Mouse (Mus musculus): ENCODE measurements at regions not wholly inside any gene's neighbourhood (a gene's known extent, or its start where the extent isn't known, plus 50 kb on each side); places are given as distances from the start of the nearest gene placed in this dataset.

DNA sequence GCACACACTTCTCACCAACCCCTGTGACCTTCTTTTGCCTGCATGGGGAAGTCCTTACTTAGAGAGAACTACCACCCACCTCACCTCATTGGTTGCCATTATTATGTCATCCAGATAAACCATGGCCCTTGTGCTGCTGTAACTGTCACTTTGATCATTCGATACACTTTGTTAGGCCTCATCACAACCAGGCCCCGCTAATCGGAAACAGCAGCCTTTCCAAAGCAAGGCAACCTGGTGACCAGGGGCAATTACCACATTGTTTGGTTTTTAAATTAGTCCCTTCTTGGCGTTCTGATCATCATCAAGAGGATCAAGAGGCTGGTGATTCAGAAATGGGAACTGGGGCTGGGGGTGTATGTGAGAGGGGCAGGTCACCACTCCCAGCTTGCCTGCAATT, 208.9 kb upstream of the Meis1 start:
- Histone ChIP-seq H3K27ac (ENCODE audit: control insufficient read depth, insufficient read depth, low read depth, low read length, poor library complexity) (no peak overlapping the region), H3K4me3 (replicated peaks; ENCODE audit: control insufficient read depth, low read depth, low read length) (no peak overlapping the region), H3K4me1 (ENCODE audit: control insufficient read depth, insufficient read depth, low read length) (no peaks in the 10 kb centered on the region)
- TF ChIP-seq CTCF (IDR thresholded peaks at IDR 0.05; ENCODE audit: control insufficient read depth, insufficient read depth, low read length) (no peak), POLR2A (IDR thresholded peaks at IDR 0.05; ENCODE audit: borderline replicate concordance, control insufficient read depth, low read depth, low read length) (no peak)
- WGBS, result 78% methylated on average over 4 of the region's 4 CpGs

DNA sequence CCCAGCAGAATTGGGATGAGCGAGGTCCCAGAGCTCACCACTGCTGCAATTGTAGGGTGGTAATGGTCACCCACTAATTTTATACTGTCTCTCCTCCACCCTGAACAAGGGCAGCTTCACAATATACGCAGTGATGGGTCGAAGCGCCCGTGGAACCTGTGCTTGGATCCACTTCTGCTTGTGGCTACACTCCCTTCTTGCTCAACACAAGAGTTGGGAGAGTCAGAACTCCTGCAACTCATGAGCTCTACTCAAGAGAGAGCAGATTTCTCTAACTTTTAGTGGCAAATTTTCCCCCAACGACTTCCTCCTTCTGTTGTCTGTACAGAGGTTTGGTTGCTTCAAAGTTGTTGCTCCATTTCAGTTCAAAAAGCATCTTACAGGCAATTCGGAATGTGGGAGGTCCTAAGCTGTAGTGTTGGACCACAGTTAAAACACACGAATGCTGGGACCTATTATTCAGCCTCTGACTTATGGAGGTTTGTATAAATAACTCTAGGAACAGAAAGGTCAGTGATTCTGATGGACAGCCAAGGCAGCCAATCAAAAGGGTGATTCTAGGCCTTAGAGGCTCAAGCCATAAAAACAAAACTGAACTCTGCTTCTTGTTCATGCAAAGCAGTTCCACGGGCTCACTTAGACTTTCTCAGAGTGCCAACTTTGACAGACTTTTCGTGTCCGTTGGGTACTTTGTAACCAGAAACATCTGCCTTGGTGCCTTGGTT, 227.8 kb upstream of the Meis1 start:
- WGBS, result 59% methylated on average over 11 of the region's 11 CpGs
- Histone ChIP-seq H3K4me1 (ENCODE audit: control insufficient read depth, insufficient read depth, low read length) (no peaks in the 10 kb centered on the region; the same call in 1 of the 2 replicates), H3K27ac (ENCODE audit: control insufficient read depth, insufficient read depth, low read depth, low read length, poor library complexity) (no peak overlapping the region), H3K4me3 (replicated peaks; ENCODE audit: control insufficient read depth, low read depth, low read length) (no peak overlapping the region)
- TF ChIP-seq POLR2A (IDR thresholded peaks at IDR 0.05; ENCODE audit: borderline replicate concordance, control insufficient read depth, low read depth, low read length) (no peak), CTCF (IDR thresholded peaks at IDR 0.05; ENCODE audit: control insufficient read depth, insufficient read depth, low read length) (no peak)

DNA sequence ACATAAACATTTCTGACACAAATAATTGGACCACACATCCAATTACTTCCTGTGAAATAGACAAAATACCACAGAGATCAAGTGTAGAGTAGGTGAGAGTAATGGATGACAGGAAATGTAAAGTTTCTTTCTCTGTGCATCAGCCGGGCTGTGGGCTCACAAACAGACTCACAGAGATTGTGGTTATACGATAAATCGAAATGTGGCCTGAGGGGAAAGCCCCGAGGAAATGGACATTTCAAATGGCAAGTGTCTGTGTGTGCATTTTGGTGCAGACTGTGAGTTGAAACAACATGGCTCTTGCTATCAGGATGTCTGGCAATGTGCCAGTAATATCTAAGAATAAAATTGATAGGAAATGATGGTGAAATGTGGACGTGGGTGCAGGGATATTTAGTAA, 234.8 kb upstream of the Meis1 start:
- 56% methylated on average over 5 of the region's 5 CpGs for WGBS
- no peak overlapping the region for H3K4me3 ChIP-seq (replicated peaks; ENCODE audit: control insufficient read depth, low read depth, low read length)
- TF ChIP-seq CTCF (IDR thresholded peaks at IDR 0.05; ENCODE audit: control insufficient read depth, insufficient read depth, low read length) (no peak), POLR2A (IDR thresholded peaks at IDR 0.05; ENCODE audit: borderline replicate concordance, control insufficient read depth, low read depth, low read length) (no peak)
- no peaks in the 10 kb centered on the region for H3K4me1 ChIP-seq (ENCODE audit: control insufficient read depth, insufficient read depth, low read length)
- no peak overlapping the region for H3K27ac ChIP-seq (ENCODE audit: control insufficient read depth, insufficient read depth, low read depth, low read length, poor library complexity)

DNA sequence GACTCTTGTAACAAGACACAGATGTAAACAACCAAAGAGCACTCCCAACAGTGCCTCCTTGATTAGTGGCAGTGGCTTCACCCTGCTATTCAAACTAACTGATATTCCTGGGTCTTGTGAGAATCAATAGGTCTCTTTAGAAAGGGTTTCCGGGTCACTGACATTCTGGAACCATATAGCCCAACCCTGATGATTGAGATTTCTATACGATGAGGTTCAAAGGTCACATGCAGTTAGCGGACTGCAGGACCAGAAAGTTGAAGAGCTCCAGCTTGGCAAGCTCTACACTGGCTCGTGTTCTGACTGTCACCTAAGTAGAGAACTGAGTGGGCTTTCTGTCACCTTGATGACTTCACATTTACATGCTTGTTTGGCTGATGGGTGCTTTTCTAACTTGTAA, 235.4 kb upstream of the Meis1 start:
- TF ChIP-seq POLR2A (IDR thresholded peaks at IDR 0.05; ENCODE audit: borderline replicate concordance, control insufficient read depth, low read depth, low read length) (no peak), CTCF (IDR thresholded peaks at IDR 0.05; ENCODE audit: control insufficient read depth, insufficient read depth, low read length) (no peak)
- no peak overlapping the region for H3K4me3 ChIP-seq (replicated peaks; ENCODE audit: control insufficient read depth, low read depth, low read length)
- WGBS, result 85% methylated on average over 4 of the region's 4 CpGs
- no peaks in the 10 kb centered on the region for H3K4me1 ChIP-seq (ENCODE audit: control insufficient read depth, insufficient read depth, low read length)
- no peak overlapping the region for H3K27ac ChIP-seq (ENCODE audit: control insufficient read depth, insufficient read depth, low read depth, low read length, poor library complexity)

DNA sequence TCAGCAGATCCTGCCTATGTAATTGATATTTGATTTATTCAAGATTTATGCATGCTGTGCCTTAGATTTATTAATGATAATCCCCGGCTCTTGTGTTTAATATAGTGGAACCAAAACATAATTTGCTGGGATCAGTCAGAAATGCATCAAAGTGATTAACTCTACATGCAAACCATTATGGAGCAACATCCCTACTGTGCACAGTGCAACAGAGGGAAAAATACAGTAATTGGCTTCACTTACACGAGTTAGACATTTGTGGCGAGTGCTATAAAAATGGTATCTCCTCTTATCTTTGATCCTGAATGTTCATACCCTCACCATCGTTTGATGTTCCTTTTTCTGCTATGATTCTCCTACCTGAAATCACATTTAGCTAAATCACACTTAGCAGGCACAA, 238.8 kb upstream of the Meis1 start:
- TF ChIP-seq POLR2A (IDR thresholded peaks at IDR 0.05; ENCODE audit: borderline replicate concordance, control insufficient read depth, low read depth, low read length) (no peak), CTCF (IDR thresholded peaks at IDR 0.05; ENCODE audit: control insufficient read depth, insufficient read depth, low read length) (no peak)
- Histone ChIP-seq H3K27ac (ENCODE audit: control insufficient read depth, insufficient read depth, low read depth, low read length, poor library complexity) (no peak overlapping the region), H3K4me1 (ENCODE audit: control insufficient read depth, insufficient read depth, low read length) (no peaks in the 10 kb centered on the region), H3K4me3 (replicated peaks; ENCODE audit: control insufficient read depth, low read depth, low read length) (no peak overlapping the region)
- 71% methylated on average over 4 of the region's 4 CpGs for WGBS

DNA sequence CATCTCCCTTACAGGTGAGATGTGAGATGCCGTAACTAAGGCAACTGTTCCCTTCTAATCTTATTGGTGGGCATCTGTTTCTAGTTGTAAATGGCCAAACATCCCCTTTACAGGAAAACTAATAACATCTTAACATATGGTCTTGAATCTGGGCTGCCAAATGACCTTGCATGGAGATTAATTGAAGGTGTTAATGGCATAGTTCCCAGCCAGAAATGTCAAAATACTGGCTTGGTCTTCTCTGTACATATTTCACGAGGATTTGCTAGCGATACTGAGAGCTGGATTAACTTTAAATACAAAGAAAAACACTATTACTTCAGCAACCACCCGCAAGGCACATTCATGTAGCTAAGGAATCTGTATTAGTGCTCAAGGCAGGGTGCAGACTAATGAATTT, 244.0 kb upstream of the Meis1 start:
- no peak overlapping the region for H3K4me3 ChIP-seq (replicated peaks; ENCODE audit: control insufficient read depth, low read depth, low read length)
- no peak overlapping the region for H3K27ac ChIP-seq (ENCODE audit: control insufficient read depth, insufficient read depth, low read depth, low read length, poor library complexity)
- no peaks in the 10 kb centered on the region for H3K4me1 ChIP-seq (ENCODE audit: control insufficient read depth, insufficient read depth, low read length)
- no peak for TF ChIP-seq POLR2A (IDR thresholded peaks at IDR 0.05; ENCODE audit: borderline replicate concordance, control insufficient read depth, low read depth, low read length)
- no peak for TF ChIP-seq CTCF (IDR thresholded peaks at IDR 0.05; ENCODE audit: control insufficient read depth, insufficient read depth, low read length)
- 86% methylated on average over 4 of the region's 4 CpGs for WGBS

DNA sequence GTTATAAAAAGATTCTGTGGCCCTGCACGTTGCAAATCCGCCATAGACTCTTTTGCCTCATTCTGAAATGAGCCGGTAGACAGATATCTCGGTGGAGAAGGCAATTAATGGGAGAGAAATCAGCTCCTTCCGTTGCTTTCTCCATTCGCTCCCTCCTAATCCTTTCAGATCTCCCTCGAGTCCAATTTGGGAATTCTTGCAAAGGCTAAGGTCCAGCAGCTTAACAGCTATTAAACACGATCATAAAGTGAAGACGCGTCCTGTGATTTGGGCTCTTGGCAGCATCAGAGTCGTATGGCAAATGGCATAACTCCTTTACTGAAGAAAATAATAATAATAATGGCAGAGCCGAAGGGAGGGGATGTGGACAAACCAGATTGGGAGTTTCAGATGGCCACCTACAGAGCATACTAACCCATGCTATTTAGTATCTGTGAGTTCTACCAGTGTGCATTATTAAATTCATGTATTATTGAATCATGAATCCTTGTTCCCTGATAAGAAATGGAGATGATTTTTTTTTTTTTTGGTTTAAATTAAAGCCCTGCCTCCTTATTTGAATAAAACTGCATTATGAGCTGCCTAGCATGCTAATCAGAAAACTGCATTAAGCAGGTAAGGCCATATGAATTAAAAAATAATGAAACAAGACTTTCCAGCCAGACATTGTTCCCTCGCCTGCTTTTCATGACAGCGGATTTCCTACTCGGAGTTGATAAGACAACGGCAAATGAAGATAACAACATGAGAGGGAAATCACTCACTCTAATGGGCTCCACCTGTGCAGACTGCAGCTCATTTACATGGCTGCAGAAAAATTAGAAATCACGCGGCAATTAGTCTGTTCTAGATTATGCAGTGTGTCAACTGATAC, 246.2 kb upstream of the Meis1 start:
- TF ChIP-seq POLR2A (IDR thresholded peaks at IDR 0.05; ENCODE audit: borderline replicate concordance, control insufficient read depth, low read depth, low read length) (no peak), CTCF (IDR thresholded peaks at IDR 0.05; ENCODE audit: control insufficient read depth, insufficient read depth, low read length) (no peak)
- 87% methylated on average over 18 of the region's 18 CpGs for WGBS
- Histone ChIP-seq H3K4me3 (replicated peaks; ENCODE audit: control insufficient read depth, low read depth, low read length) (no peak overlapping the region), H3K4me1 (ENCODE audit: control insufficient read depth, insufficient read depth, low read length) (no peaks in the 10 kb centered on the region; the same call in 1 of the 2 replicates), H3K27ac (ENCODE audit: control insufficient read depth, insufficient read depth, low read depth, low read length, poor library complexity) (no peak overlapping the region)

DNA sequence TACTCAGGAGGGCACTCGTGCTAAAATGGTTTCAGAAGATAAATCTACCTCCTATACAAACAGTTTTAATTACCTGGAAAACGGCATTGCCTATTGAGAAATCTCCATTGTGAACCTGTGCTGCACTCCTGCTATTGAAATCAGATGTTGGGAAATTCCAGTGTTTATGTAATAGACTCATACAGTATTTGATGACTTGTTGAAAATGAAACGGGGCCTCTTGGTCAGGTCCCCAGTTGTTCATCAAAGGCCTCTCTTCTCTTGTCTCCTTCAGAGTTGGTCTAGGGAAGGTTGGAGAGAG, 246.8 kb upstream of the Meis1 start:
- 59% methylated on average over 3 of the region's 3 CpGs for WGBS
- H3K4me3 ChIP-seq (replicated peaks; ENCODE audit: control insufficient read depth, low read depth, low read length), result no peak overlapping the region
- no peak overlapping the region for H3K27ac ChIP-seq (ENCODE audit: control insufficient read depth, insufficient read depth, low read depth, low read length, poor library complexity)
- TF ChIP-seq POLR2A (IDR thresholded peaks at IDR 0.05; ENCODE audit: borderline replicate concordance, control insufficient read depth, low read depth, low read length) (no peak), CTCF (IDR thresholded peaks at IDR 0.05; ENCODE audit: control insufficient read depth, insufficient read depth, low read length) (no peak)
- no peaks in the 10 kb centered on the region; the same call in 1 of the 2 replicates for H3K4me1 ChIP-seq (ENCODE audit: control insufficient read depth, insufficient read depth, low read length)
